Mouse (Mus musculus) embryonic fibroblast, embryonic 13.5 days (primary cell): Measurements from ENCODE around the gene Gm43518. TPM values are rescaled to one million over a fixed set of nuclear protein-coding genes. Genes with fewer than 3 reads are reported as not detected.
A peak's percentile ranks its signal among the peaks of the same experiment; 100 is the strongest.

Experiments
- H3K27ac ChIP-seq: 2 replicates; pipeline ENCODE4 v1.5.1; 2012; ENCODE audit warnings: low read length, control low read depth, inconsistent platforms; ENCODE audit not compliant: insufficient read depth
- H3K4me1 ChIP-seq: 2 replicates; pipeline ENCODE4 v1.6.1; 2011; ENCODE audit warnings: low read length; ENCODE audit not compliant: control insufficient read depth, insufficient read depth
- H3K4me3 ChIP-seq: 2 replicates; pipeline ENCODE4 v1.5.1; 2011; ENCODE audit warnings: mild to moderate bottlenecking, control low read depth, low read length; ENCODE audit not compliant: insufficient read depth
- CTCF ChIP-seq: IDR thresholded peaks from 2 replicates; pipeline ENCODE4 v1.5.1; 2011; ENCODE audit warnings: mild to moderate bottlenecking, control low read depth, low read length, moderate library complexity, borderline replicate concordance; ENCODE audit not compliant: insufficient read depth
- POLR2A ChIP-seq: IDR thresholded peaks from 2 replicates; pipeline ENCODE4 v1.6.1; 2011; ENCODE audit warnings: low read depth, mild to moderate bottlenecking, control low read depth, low read length, moderate library complexity
- polyA plus RNA-seq: library from polyadenylated mRNA; stranded (reverse); fragments of >200 nt; gene quantifications from 2 replicates; pipeline ENCODE4 v1.2.4, GENCODE M21; 2011; ENCODE audit warnings: low read depth; ENCODE audit not compliant: missing spikeins, insufficient read length

The Gm43518 gene
- polyA plus RNA-seq, 1 experiment, result 1.4 TPM

GRCm38 (mm10) chr5:123931131-123931530 lies 3.9 kb downstream of the Gm43518 start:
- H3K27ac ChIP-seq, result no peak overlapping the region
- H3K4me3 ChIP-seq, result peak overlapping the region; percentile 72
- H3K4me1 ChIP-seq, result no peaks in the 10 kb centered on the region
- peak; percentile 32; the same call in 1 of the 2 replicates for TF ChIP-seq POLR2A
- TF ChIP-seq CTCF, result no peak

GRCm38 (mm10) chr5:123932927-123933326 lies 5.7 kb downstream of the Gm43518 start:
- Histone ChIP-seq H3K4me1 (no peaks in the 10 kb centered on the region), H3K27ac (no peak overlapping the region), H3K4me3 (no peak overlapping the region)
- TF ChIP-seq POLR2A (no peak), CTCF (no peak)

- no peak overlapping the region for H3K27ac ChIP-seq
- H3K4me3 ChIP-seq, result no peak overlapping the region
- TF ChIP-seq POLR2A, result no peak
- no peak for TF ChIP-seq CTCF
- H3K4me1 ChIP-seq, result no peaks in the 10 kb centered on the region
Measured at GRCm38 (mm10) chr5:123933556-123933955, 6.3 kb downstream of the Gm43518 start.

- Histone ChIP-seq H3K4me3 (no peak overlapping the region), H3K27ac (no peak overlapping the region), H3K4me1 (no peaks in the 10 kb centered on the region)
- TF ChIP-seq POLR2A (no peak), CTCF (peak; percentile 9; the same call in 1 of the 2 replicates)
Measured at GRCm38 (mm10) chr5:123933957-123934591, 6.9 kb downstream of the Gm43518 start.

- no peak overlapping the region for H3K27ac ChIP-seq
- no peaks in the 10 kb centered on the region for H3K4me1 ChIP-seq
- no peak overlapping the region for H3K4me3 ChIP-seq
- TF ChIP-seq CTCF, result no peak
- TF ChIP-seq POLR2A, result no peak
Measured at GRCm38 (mm10) chr5:123935931-123936330, 8.7 kb downstream of the Gm43518 start.

- no peaks in the 10 kb centered on the region for H3K4me1 ChIP-seq
- H3K27ac ChIP-seq, result no peak overlapping the region
- no peak for TF ChIP-seq CTCF
- no peak for TF ChIP-seq POLR2A
- H3K4me3 ChIP-seq, result no peak overlapping the region
Measured at GRCm38 (mm10) chr5:123938479-123938878, 11.3 kb downstream of the Gm43518 start.

GRCm38 (mm10) chr5:123946546-123946945 lies 19.3 kb downstream of the Gm43518 start:
- H3K4me1 ChIP-seq, result no peaks in the 10 kb centered on the region
- TF ChIP-seq POLR2A (no peak), CTCF (no peak)
- no peak overlapping the region for H3K27ac ChIP-seq
- no peak overlapping the region for H3K4me3 ChIP-seq

- no peak for TF ChIP-seq POLR2A
- TF ChIP-seq CTCF, result no peak
- H3K4me1 ChIP-seq, result no peaks in the 10 kb centered on the region
- no peak overlapping the region for H3K4me3 ChIP-seq
- H3K27ac ChIP-seq, result no peak overlapping the region
Measured at GRCm38 (mm10) chr5:123947041-123947761, 20.0 kb downstream of the Gm43518 start.

GRCm38 (mm10) chr5:123952365-123953045 lies 25.3 kb downstream of the Gm43518 start:
- TF ChIP-seq POLR2A (no peak), CTCF (no peak)
- no peak overlapping the region for H3K4me3 ChIP-seq
- no peaks in the 10 kb centered on the region for H3K4me1 ChIP-seq
- H3K27ac ChIP-seq, result no peak overlapping the region

GRCm38 (mm10) chr5:123957213-123957612 lies 30.0 kb downstream of the Gm43518 start:
- TF ChIP-seq CTCF (no peak), POLR2A (no peak)
- no peaks in the 10 kb centered on the region for H3K4me1 ChIP-seq
- no peak overlapping the region for H3K27ac ChIP-seq
- no peak overlapping the region for H3K4me3 ChIP-seq

- Histone ChIP-seq H3K27ac (no peak overlapping the region), H3K4me3 (no peak overlapping the region), H3K4me1 (no peaks in the 10 kb centered on the region)
- TF ChIP-seq POLR2A, result no peak
- TF ChIP-seq CTCF, result no peak
Measured at GRCm38 (mm10) chr5:123959018-123959417, 31.8 kb downstream of the Gm43518 start.
